Mouse (Mus musculus): ENCODE results near the gene Gm21977. TPM values are rescaled to one million over a fixed set of nuclear protein-coding genes. Genes with fewer than 3 reads are reported as not detected.

Gm21977 gene
- not detected in 2 replicates for polyA plus RNA-seq (2012; rRNA removed)

GRCm38 (mm10) chr14:42853377-42853776, at the start of gene Gm21977:
TSS of gene Gm21977 (minus strand) at chr14:42853477.

Other genes with a start within 250 kb of the Gm21977 start
- not detected in 2 replicates for gene Gm3633, start 211.6 kb downstream of the Gm21977 start, polyA plus RNA-seq (2012; rRNA removed)
- not detected in 2 replicates for gene Gm10378, start 197.5 kb downstream of the Gm21977 start, polyA plus RNA-seq (2012; rRNA removed)
- not detected in 2 replicates for gene Gm3015, start 84.7 kb downstream of the Gm21977 start, polyA plus RNA-seq (2012; rRNA removed)
- not detected in 2 replicates for gene Gm10377, start 55.5 kb downstream of the Gm21977 start, polyA plus RNA-seq (2012; rRNA removed)
- gene Gm8082, start 140.1 kb upstream of the Gm21977 start, polyA plus RNA-seq (2012; rRNA removed) = not detected in 2 replicates
- not detected in 2 replicates for gene Gm10376, start 162.2 kb upstream of the Gm21977 start, polyA plus RNA-seq (2012; rRNA removed)
- gene Gm8094, start 223.2 kb upstream of the Gm21977 start, polyA plus RNA-seq (2012; rRNA removed) = not detected in 2 replicates
- 0.04 TPM in 1 of 2 replicates, not detected in the other for gene Gm8104, start 247.1 kb upstream of the Gm21977 start, polyA plus RNA-seq (2012; rRNA removed)

Measured in central nervous system, embryonic 18 days (tissue).